Mouse (Mus musculus) pancreas, adult 10 weeks (tissue): Measurements from ENCODE around the gene Sycp3. TPM values are rescaled to one million over a fixed set of nuclear protein-coding genes. Genes with fewer than 3 reads are reported as not detected.

Source experiments
- polyA plus RNA-seq: library from polyadenylated mRNA; stranded (reverse); fragments of 350-450 nt; fragmentation: Illumina TruSeq; extraction: RNeasy Lipid Tissue Mini Kit (QIAGEN cat#74804); gene quantifications from one replicate; pipeline ENCODE4 v1.2.3, GENCODE M21; 2015; ENCODE audit warnings: low read depth, low replicate concordance; ENCODE audit not compliant: insufficient read depth

Sycp3 gene
- not detected for polyA plus RNA-seq

DNA sequence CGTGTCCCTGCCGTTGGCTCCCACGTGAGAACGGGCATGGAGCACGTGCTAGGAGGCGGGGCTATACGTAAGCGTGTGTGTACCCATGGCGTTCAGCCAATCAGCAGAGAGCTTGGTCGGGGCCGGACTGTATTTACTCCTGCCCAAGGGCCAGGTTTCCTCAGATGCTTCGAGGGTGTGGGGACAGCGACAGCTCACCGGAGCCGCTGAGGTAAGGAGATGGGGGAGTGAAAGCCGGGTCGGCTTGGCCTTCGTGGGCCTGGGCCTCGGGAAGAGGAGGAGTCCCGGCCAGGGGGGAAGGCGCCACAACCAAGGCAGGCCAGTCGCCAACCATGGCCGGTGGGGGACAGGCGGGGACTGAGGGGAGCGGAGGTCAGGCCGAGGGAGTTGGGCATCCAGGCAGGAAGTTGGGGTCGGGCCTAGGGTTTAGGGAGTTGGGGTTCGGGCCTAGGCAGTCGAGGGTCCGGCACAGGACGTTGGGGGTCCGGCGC lies at the start of gene Sycp3:
TSS of gene Sycp3 (plus strand) at position 68 of the 491 bp plus-strand sequence.

DNA sequence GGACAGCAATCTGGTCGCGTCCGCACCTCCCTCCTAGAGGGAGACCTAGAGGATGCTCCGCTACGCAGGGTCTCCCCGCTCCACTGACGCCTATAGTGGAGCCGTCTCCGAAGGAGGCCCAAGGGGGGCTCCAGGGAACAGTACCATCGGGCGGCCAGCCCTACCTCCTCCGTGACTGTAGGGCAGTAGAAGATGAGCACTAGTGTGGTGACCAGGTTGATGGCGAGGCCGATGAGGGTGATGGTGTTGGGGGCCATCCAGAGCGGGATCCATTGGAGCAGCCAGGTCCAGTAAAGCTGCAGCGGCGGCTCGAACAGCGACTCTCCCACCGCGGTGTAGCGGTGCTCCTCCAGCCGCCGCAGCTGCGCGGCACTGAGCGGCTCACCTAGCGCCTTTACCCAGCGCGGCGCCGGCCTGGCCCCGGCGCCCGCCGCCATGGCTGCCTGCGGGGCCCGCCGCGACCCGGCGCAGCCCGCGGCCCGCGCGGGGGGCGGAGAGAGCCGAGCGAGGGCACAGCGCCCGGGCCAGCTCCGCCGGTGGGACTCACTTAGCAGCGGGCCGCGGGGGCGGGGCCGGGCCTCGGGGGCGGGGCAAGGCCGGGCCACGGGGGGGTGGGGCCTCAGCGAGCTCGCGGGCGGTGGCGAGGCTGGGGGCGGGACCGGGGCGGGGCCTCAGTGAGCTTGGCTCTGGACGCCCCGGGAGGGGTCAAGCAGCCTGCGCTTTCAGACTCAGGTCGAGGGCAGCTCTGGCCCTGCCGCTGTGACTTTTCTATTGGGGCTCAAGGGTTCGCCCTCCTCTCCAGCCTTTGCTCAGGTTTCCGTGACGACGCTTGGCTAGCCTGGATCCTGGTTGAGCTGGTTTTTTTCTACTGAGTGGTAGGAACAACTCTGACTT lies 44.3 kb downstream of the Sycp3 start, which contains the start of gene Chpt1:
TSS of gene Chpt1 (minus strand) at position 653 of the 894 bp plus-strand sequence.

Other genes starting within 250 kb of the Sycp3 start
- 5.3 TPM for gene Dram1, start 80.5 kb upstream of the Sycp3 start, polyA plus RNA-seq
- gene Gnptab, start 80.4 kb upstream of the Sycp3 start, polyA plus RNA-seq: 6.6 TPM
- 13.2 TPM for gene Chpt1, start 44.5 kb downstream of the Sycp3 start, polyA plus RNA-seq
- gene Mybpc1, start 145.6 kb downstream of the Sycp3 start, polyA plus RNA-seq: not detected
- gene Spic, start 225.4 kb downstream of the Sycp3 start, polyA plus RNA-seq: not detected